Mouse (Mus musculus): ENCODE results near the gene 1110004F10Rik.

Gene 1110004F10Rik

GRCm38 (mm10) chr7:116093466-116093850, 54.3 kb downstream of the 1110004F10Rik start:
- peak; percentile 80 for DNase-seq (ENCODE audit: low read depth)

- DNase-seq (ENCODE audit: low read depth) = peak; percentile 76
Measured at GRCm38 (mm10) chr7:116099952-116100528, 60.8 kb downstream of the 1110004F10Rik start.

- no peak for DNase-seq (ENCODE audit: low read depth)
Measured at GRCm38 (mm10) chr7:116103091-116103490, 63.9 kb downstream of the 1110004F10Rik start.

- no peak for DNase-seq (ENCODE audit: low read depth)
Measured at GRCm38 (mm10) chr7:116110661-116111060, 71.5 kb downstream of the 1110004F10Rik start.

GRCm38 (mm10) chr7:116111546-116111945, 72.3 kb downstream of the 1110004F10Rik start:
- no peak for DNase-seq (ENCODE audit: low read depth)

GRCm38 (mm10) chr7:116115216-116115930, 76.2 kb downstream of the 1110004F10Rik start:
- no peak for DNase-seq (ENCODE audit: low read depth)

GRCm38 (mm10) chr7:116115991-116116390, 76.8 kb downstream of the 1110004F10Rik start:
- peak; percentile 27 for DNase-seq (ENCODE audit: low read depth)

- no peak for DNase-seq (ENCODE audit: low read depth)
Measured at GRCm38 (mm10) chr7:116119306-116119857, 80.2 kb downstream of the 1110004F10Rik start.

GRCm38 (mm10) chr7:116120737-116121136, 81.5 kb downstream of the 1110004F10Rik start:
- DNase-seq (ENCODE audit: low read depth) = no peak

- no peak for DNase-seq (ENCODE audit: low read depth)
Measured at GRCm38 (mm10) chr7:116121202-116121601, 82.0 kb downstream of the 1110004F10Rik start.

GRCm38 (mm10) chr7:116122981-116123596, 83.9 kb downstream of the 1110004F10Rik start:
- DNase-seq (ENCODE audit: low read depth) = no peak

- DNase-seq (ENCODE audit: low read depth) = no peak
Measured at GRCm38 (mm10) chr7:116123597-116123985, 84.4 kb downstream of the 1110004F10Rik start.

GRCm38 (mm10) chr7:116124057-116124456, 84.9 kb downstream of the 1110004F10Rik start:
- no peak for DNase-seq (ENCODE audit: low read depth)

GRCm38 (mm10) chr7:116125671-116126070, 86.5 kb downstream of the 1110004F10Rik start:
- DNase-seq (ENCODE audit: low read depth) = no peak

GRCm38 (mm10) chr7:116127052-116127451, 87.9 kb downstream of the 1110004F10Rik start:
- DNase-seq (ENCODE audit: low read depth) = no peak

- no peak for DNase-seq (ENCODE audit: low read depth)
Measured at GRCm38 (mm10) chr7:116128286-116128685, 89.1 kb downstream of the 1110004F10Rik start.

GRCm38 (mm10) chr7:116129374-116129773, 90.2 kb downstream of the 1110004F10Rik start:
- no peak for DNase-seq (ENCODE audit: low read depth)

GRCm38 (mm10) chr7:116131390-116131789, 92.2 kb downstream of the 1110004F10Rik start:
- peak; percentile 23 for DNase-seq (ENCODE audit: low read depth)

- DNase-seq (ENCODE audit: low read depth) = peak; percentile 82
Measured at GRCm38 (mm10) chr7:116132078-116132477, 92.9 kb downstream of the 1110004F10Rik start.

- no peak for DNase-seq (ENCODE audit: low read depth)
Measured at GRCm38 (mm10) chr7:116134413-116135292, 95.5 kb downstream of the 1110004F10Rik start.

- no peak for DNase-seq (ENCODE audit: low read depth)
Measured at GRCm38 (mm10) chr7:116137149-116137548, 98.0 kb downstream of the 1110004F10Rik start.

- DNase-seq (ENCODE audit: low read depth) = no peak
Measured at GRCm38 (mm10) chr7:116137671-116138070, 98.5 kb downstream of the 1110004F10Rik start.
